Mouse (Mus musculus) layer of hippocampus, postnatal 36 days (tissue): ENCODE results near the gene Six5. TPM values are rescaled to one million over a fixed set of nuclear protein-coding genes. Genes with fewer than 3 reads are reported as not detected.
A peak's percentile ranks its signal among the peaks of the same experiment; 100 is the strongest.

Experiments
- DNase-seq, 2 experiments: peaks; one replicate each; pipeline ENCODE4 v3.0.0; 2022
- total RNA-seq, 2 experiments: library from RNA; stranded (reverse); gene quantifications; 2 replicates each; pipeline ENCODE4 v1.2.3; 2021

Gene Six5
- total RNA-seq, 2 experiments from 2014 or later = 2.5 to 2.8 TPM

- DNase-seq = peak; percentile 96 to 98
Observed at GRCm38 (mm10) chr7:19075723-19076585, 18.4 kb upstream of the Six5 start, which contains the start of gene Dmwd. Dmwd (plus strand) TSS chr7:19076227.

- DNase-seq = no peak
Observed at GRCm38 (mm10) chr7:19076586-19076991, 17.8 kb upstream of the Six5 start.

GRCm38 (mm10) chr7:19077761-19078160 lies 16.6 kb upstream of the Six5 start:
- DNase-seq = no peak

GRCm38 (mm10) chr7:19078732-19079131 lies 15.7 kb upstream of the Six5 start:
- DNase-seq = no peak

GRCm38 (mm10) chr7:19080451-19080950 lies 13.9 kb upstream of the Six5 start:
- DNase-seq = no peak

- DNase-seq = no peak
Observed at GRCm38 (mm10) chr7:19082171-19082570, 12.2 kb upstream of the Six5 start.

GRCm38 (mm10) chr7:19083096-19083495 lies 11.3 kb upstream of the Six5 start:
- DNase-seq = no peak

- no peak for DNase-seq
Observed at GRCm38 (mm10) chr7:19083701-19084100, 10.7 kb upstream of the Six5 start, which contains the start of gene Dmpk. Dmpk (plus strand) TSS chr7:19083849.

GRCm38 (mm10) chr7:19084277-19084771 lies 10.1 kb upstream of the Six5 start:
- DNase-seq = no peak

GRCm38 (mm10) chr7:19084921-19085473 lies 9.4 kb upstream of the Six5 start:
- DNase-seq = no peak

- DNase-seq = no peak
Observed at GRCm38 (mm10) chr7:19085495-19085894, 8.9 kb upstream of the Six5 start.

GRCm38 (mm10) chr7:19086042-19086441 lies 8.4 kb upstream of the Six5 start:
- no peak for DNase-seq

- DNase-seq = no peak
Observed at GRCm38 (mm10) chr7:19086760-19087159, 7.6 kb upstream of the Six5 start.

- DNase-seq = peak in 1 of 2 experiments; percentile 36
Observed at GRCm38 (mm10) chr7:19088813-19089212, 5.6 kb upstream of the Six5 start.

- no peak for DNase-seq
Observed at GRCm38 (mm10) chr7:19091913-19092312, 2.5 kb upstream of the Six5 start.

GRCm38 (mm10) chr7:19092381-19093173 lies 1.8 kb upstream of the Six5 start:
- DNase-seq = no peak

- DNase-seq = peak; percentile 67 to 73
Observed at GRCm38 (mm10) chr7:19093174-19093521, 1.2 kb upstream of the Six5 start.

- DNase-seq = peak; percentile 79 to 84
Observed at GRCm38 (mm10) chr7:19093537-19094385, 633 bp upstream of the Six5 start.

- DNase-seq = no peak
Observed at GRCm38 (mm10) chr7:19094826-19095750, 694 bp downstream of the Six5 start.

GRCm38 (mm10) chr7:19095751-19096110 lies 1.3 kb downstream of the Six5 start:
- DNase-seq = no peak
